ENCODE assay signal across 10 mouse cellular contexts in genomic region chr12:105722657-105723056, GRCm38 (mm10). TPM values are rescaled to one million over a fixed set of nuclear protein-coding genes. Genes with fewer than 3 reads are reported as not detected.
A peak's percentile ranks its signal among the peaks of the same experiment; 100 is the strongest.
DNase-seq lines count a peak whose midpoint lies in the region; ATAC-seq lines count a peak whose summit lies in the region.
"Had no signal": no experiment of that assay in that cellular context is flagged by ENCODE, and none has a peak within 500 bp of the region (broad histone marks: within the 10 kb centered on the region; RNA-seq: fewer than 3 reads in every experiment).

No protein-coding gene starts in this region.

- no peak overlapping the region for H3K27ac ChIP-seq in liver, embryonic 13.5 days
- H3K27ac ChIP-seq in neural tube, embryonic 15.5 days (replicated peaks): no peak overlapping the region
- H3K27ac ChIP-seq: embryonic facial prominence, embryonic 15.5 days; macrophage had no signal

- no peak overlapping the region for H3K9ac ChIP-seq in liver, embryonic 13.5 days
- no peak overlapping the region for H3K9ac ChIP-seq in neural tube, embryonic 15.5 days (replicated peaks)
- H3K9ac ChIP-seq: embryonic facial prominence, embryonic 15.5 days had no signal

- ATAC-seq in liver, embryonic 13.5 days (ENCODE audit: low read depth): no peak
- peak; percentile 53; the same call in 1 of the 2 replicates for ATAC-seq in neural tube, embryonic 15.5 days (ENCODE audit: low FRiP score)

- H3K27me3 ChIP-seq in liver, embryonic 13.5 days: no peaks in the 10 kb centered on the region
- no peaks in the 10 kb centered on the region for H3K27me3 ChIP-seq in neural tube, embryonic 15.5 days (replicated peaks)
- H3K27me3 ChIP-seq: embryonic facial prominence, embryonic 15.5 days had no signal

- H3K4me3 ChIP-seq in liver, embryonic 13.5 days (replicated peaks): no peak overlapping the region
- no peak overlapping the region for H3K4me3 ChIP-seq in neural tube, embryonic 15.5 days (replicated peaks)
- H3K4me3 ChIP-seq: embryonic facial prominence, embryonic 15.5 days had no signal

- no peak overlapping the region for H3K4me2 ChIP-seq in liver, embryonic 13.5 days
- no peak overlapping the region for H3K4me2 ChIP-seq in neural tube, embryonic 15.5 days
- H3K4me2 ChIP-seq: embryonic facial prominence, embryonic 15.5 days had no signal

- peak; percentile 9 for DNase-seq in kidney, adult 18-20 months
- no peak for DNase-seq in kidney, adult 11 months
- DNase-seq in CD4-positive helper T cell, adult 2 months (ENCODE audit: low read depth, low spot score): peak; percentile 63
- peak; percentile 77 for DNase-seq in ZHBTc4 (ENCODE audit: low read depth, low spot score)
- peak; percentile 19 for DNase-seq in fibroblast of lung, adult 2 months (ENCODE audit: low read depth)
- peak; percentile 26 for DNase-seq in liver, embryonic 13.5 days
- no peak for DNase-seq in spleen, adult 12 weeks (ENCODE audit: low spot score)

- H3K36me3 ChIP-seq in liver, embryonic 13.5 days: no peaks in the 10 kb centered on the region
- H3K36me3 ChIP-seq in neural tube, embryonic 15.5 days: no peaks in the 10 kb centered on the region
- H3K36me3 ChIP-seq: embryonic facial prominence, embryonic 15.5 days had no signal

- peaks cover 61% of the 10 kb centered on the region for H3K4me1 ChIP-seq in liver, embryonic 13.5 days (replicated peaks)
- H3K4me1 ChIP-seq in neural tube, embryonic 15.5 days: peaks cover 10% of the 10 kb centered on the region
- H3K4me1 ChIP-seq: embryonic facial prominence, embryonic 15.5 days had no signal

- H3K9me3 ChIP-seq in liver, embryonic 13.5 days (replicated peaks): no peaks in the 10 kb centered on the region
- no peaks in the 10 kb centered on the region for H3K9me3 ChIP-seq in neural tube, embryonic 15.5 days (replicated peaks)
- H3K9me3 ChIP-seq: embryonic facial prominence, embryonic 15.5 days had no signal

- WGBS in liver, embryonic 13.5 days (ENCODE audit: insufficient replicate concordance): 1% methylated on average over 5 of the region's 5 CpGs
- WGBS in neural tube, embryonic 15.5 days: 3% methylated on average over 5 of the region's 5 CpGs

RNA-seq across cellular contexts. Expression of gene Ak7, which starts 16.9 kb away (rescaled TPM):
- polyA plus RNA-seq in liver, embryonic 13.5 days (2015; fragmentation: Nextera tagmentation; extraction: Ambion mirVana): 0.03 and 0.07 TPM in 2 replicates
- polyA plus RNA-seq in neural tube, embryonic 15.5 days (2015; fragmentation: Nextera tagmentation; extraction: Ambion mirVana): 1.6 and 1.7 TPM in 2 replicates
- polyA plus RNA-seq: macrophage had no signal

RNA-seq across cellular contexts. Expression of gene Atg2b, which starts 37.6 kb away (rescaled TPM):
- polyA plus RNA-seq in liver, embryonic 13.5 days (2015; fragmentation: Nextera tagmentation; extraction: Ambion mirVana): 7.5 and 8.2 TPM in 2 replicates
- 11.0 and 11.9 TPM in 2 replicates for polyA plus RNA-seq in neural tube, embryonic 15.5 days (2015; fragmentation: Nextera tagmentation; extraction: Ambion mirVana)

RNA-seq across cellular contexts. Expression of gene Gskip, which starts 38.0 kb away (rescaled TPM):
- polyA plus RNA-seq in liver, embryonic 13.5 days (2015; fragmentation: Nextera tagmentation; extraction: Ambion mirVana): 13.2 and 14.4 TPM in 2 replicates
- polyA plus RNA-seq in neural tube, embryonic 15.5 days (2015; fragmentation: Nextera tagmentation; extraction: Ambion mirVana): 27.6 and 28.9 TPM in 2 replicates

Comparison
In these comparisons a context has a peak if more than half of its experiments do, and no peak if none do; other contexts are left out.
1. DNase-seq: peak in kidney, adult 18-20 months (single experiment), CD4-positive helper T cell, adult 2 months (single experiment), ZHBTc4 (single experiment), fibroblast of lung, adult 2 months (single experiment) and liver, embryonic 13.5 days (single experiment); none in kidney, adult 11 months (single experiment) and spleen, adult 12 weeks (single experiment).